ENCODE assay signal across 8 mouse cellular contexts in genomic region chr3:84952135-84952534, GRCm38 (mm10).
DNase-seq lines count a peak whose midpoint lies in the region; ATAC-seq lines count a peak whose summit lies in the region.

No protein-coding gene starts in this region.

- H3K9ac ChIP-seq in embryonic facial prominence, embryonic 12.5 days = peak overlapping the region; percentile 52
- peak overlapping the region; percentile 62; the same call in 1 of the 2 replicates for H3K9ac ChIP-seq in heart, embryonic 11.5 days (ENCODE audit: low read depth, low read length)
- H3K9ac ChIP-seq in kidney, embryonic 15.5 days = peak overlapping the region; percentile 41
- peak overlapping the region; percentile 48 for H3K9ac ChIP-seq in limb, embryonic 12.5 days (replicated peaks)
- H3K9ac ChIP-seq in neural tube, embryonic 11.5 days (ENCODE audit: low read length) = peak overlapping the region; percentile 64

- peak; percentile 93 for ATAC-seq in embryonic facial prominence, embryonic 12.5 days (ENCODE audit: insufficient number of reproducible peaks, insufficient read depth, low FRiP score, low TSS enrichment)
- ATAC-seq in heart, embryonic 11.5 days (replicated peaks; ENCODE audit: insufficient number of reproducible peaks, low FRiP score, low TSS enrichment) = peak; percentile 71
- ATAC-seq in kidney, embryonic 15.5 days (replicated peaks; ENCODE audit: low FRiP score) = peak; percentile 100
- ATAC-seq in limb, embryonic 12.5 days (ENCODE audit: insufficient number of reproducible peaks, insufficient read depth, low FRiP score, low TSS enrichment, low read depth) = peak; percentile 91
- peak; percentile 95 for ATAC-seq in neural tube, embryonic 11.5 days (ENCODE audit: insufficient read depth, low FRiP score, low TSS enrichment)
- ATAC-seq in megakaryocyte progenitor cell, adult 5-6 weeks (replicated peaks; ENCODE audit: poor library complexity) = no peak

- H3K27ac ChIP-seq in embryonic facial prominence, embryonic 12.5 days = peak overlapping the region; percentile 84
- peak overlapping the region; percentile 54; the same call in 1 of the 2 replicates for H3K27ac ChIP-seq in heart, embryonic 11.5 days (ENCODE audit: low read depth, low read length)
- H3K27ac ChIP-seq in kidney, embryonic 15.5 days = peak overlapping the region; percentile 69
- peak overlapping the region; percentile 62 for H3K27ac ChIP-seq in limb, embryonic 12.5 days
- peak overlapping the region; percentile 89 for H3K27ac ChIP-seq in neural tube, embryonic 11.5 days (ENCODE audit: low read depth, low read length)

- 0 out of 2 replicates have a peak, but pooled peaks cover 6% of the 10 kb centered on the region for H3K4me1 ChIP-seq in embryonic facial prominence, embryonic 12.5 days
- peaks cover 6% of the 10 kb centered on the region; the same call in 1 of the 2 replicates for H3K4me1 ChIP-seq in heart, embryonic 11.5 days (ENCODE audit: control insufficient read depth, insufficient read depth, low read length)
- 0 out of 2 replicates have a peak, but pooled peaks cover 4% of the 10 kb centered on the region for H3K4me1 ChIP-seq in kidney, embryonic 15.5 days
- peaks cover 11% of the 10 kb centered on the region for H3K4me1 ChIP-seq in limb, embryonic 12.5 days (replicated peaks)
- H3K4me1 ChIP-seq in neural tube, embryonic 11.5 days (ENCODE audit: control insufficient read depth, insufficient read depth, low read length) = no peaks in the 10 kb centered on the region

- DNase-seq in adrenal gland, postnatal 10 days = peak; percentile 67
- DNase-seq in neural tube, embryonic 11.5 days (ENCODE audit: low spot score) = peak; percentile 77
- peak; percentile 28 for DNase-seq in urinary bladder, adult 2 months (ENCODE audit: low spot score)

- H3K27me3 ChIP-seq in embryonic facial prominence, embryonic 12.5 days = no peaks in the 10 kb centered on the region
- no peaks in the 10 kb centered on the region for H3K27me3 ChIP-seq in heart, embryonic 11.5 days (ENCODE audit: control insufficient read depth, insufficient read depth, low read length)
- no peaks in the 10 kb centered on the region for H3K27me3 ChIP-seq in kidney, embryonic 15.5 days
- no peaks in the 10 kb centered on the region for H3K27me3 ChIP-seq in limb, embryonic 12.5 days
- no peaks in the 10 kb centered on the region for H3K27me3 ChIP-seq in neural tube, embryonic 11.5 days (ENCODE audit: control insufficient read depth, insufficient read depth, low read length)

- H3K36me3 ChIP-seq in embryonic facial prominence, embryonic 12.5 days = no peaks in the 10 kb centered on the region
- H3K36me3 ChIP-seq in heart, embryonic 11.5 days (ENCODE audit: control insufficient read depth, insufficient read depth, low read length) = no peaks in the 10 kb centered on the region
- H3K36me3 ChIP-seq in kidney, embryonic 15.5 days = no peaks in the 10 kb centered on the region
- no peaks in the 10 kb centered on the region for H3K36me3 ChIP-seq in limb, embryonic 12.5 days
- no peaks in the 10 kb centered on the region for H3K36me3 ChIP-seq in neural tube, embryonic 11.5 days (ENCODE audit: control insufficient read depth, insufficient read depth, low read length)

- H3K4me3 ChIP-seq in embryonic facial prominence, embryonic 12.5 days = peak overlapping the region; percentile 38
- H3K4me3 ChIP-seq in heart, embryonic 11.5 days (ENCODE audit: low read depth, low read length) = peak overlapping the region; percentile 41
- peak overlapping the region; percentile 44 for H3K4me3 ChIP-seq in kidney, embryonic 15.5 days (replicated peaks)
- peak overlapping the region; percentile 40 for H3K4me3 ChIP-seq in limb, embryonic 12.5 days (replicated peaks)
- H3K4me3 ChIP-seq in neural tube, embryonic 11.5 days (ENCODE audit: low read depth, low read length) = peak overlapping the region; percentile 36

- no peaks in the 10 kb centered on the region for H3K9me3 ChIP-seq in embryonic facial prominence, embryonic 12.5 days
- H3K9me3 ChIP-seq in heart, embryonic 11.5 days (replicated peaks; ENCODE audit: control insufficient read depth, low read length) = no peaks in the 10 kb centered on the region
- H3K9me3 ChIP-seq in kidney, embryonic 15.5 days (replicated peaks) = no peaks in the 10 kb centered on the region
- H3K9me3 ChIP-seq in limb, embryonic 12.5 days = no peaks in the 10 kb centered on the region
- H3K9me3 ChIP-seq in neural tube, embryonic 11.5 days (ENCODE audit: control insufficient read depth, low read length) = no peaks in the 10 kb centered on the region

- WGBS in embryonic facial prominence, embryonic 12.5 days = 10% methylated on average over 13 of the region's 13 CpGs
- WGBS in heart, embryonic 11.5 days (ENCODE audit: insufficient replicate concordance) = 37% methylated on average over 13 of the region's 13 CpGs
- WGBS in kidney, embryonic 15.5 days = 8% methylated on average over 13 of the region's 13 CpGs
- 15% methylated on average over 13 of the region's 13 CpGs for WGBS in limb, embryonic 12.5 days
- 15% methylated on average over 13 of the region's 13 CpGs for WGBS in neural tube, embryonic 11.5 days

- peak overlapping the region; percentile 73 for H3K4me2 ChIP-seq in embryonic facial prominence, embryonic 12.5 days (replicated peaks)
- H3K4me2 ChIP-seq in heart, embryonic 11.5 days = peak overlapping the region; percentile 63
- H3K4me2 ChIP-seq in kidney, embryonic 15.5 days = peak overlapping the region; percentile 71
- H3K4me2 ChIP-seq in limb, embryonic 12.5 days = peak overlapping the region; percentile 71
- peak overlapping the region; percentile 54 for H3K4me2 ChIP-seq in neural tube, embryonic 11.5 days (ENCODE audit: low read depth)
